Mouse (Mus musculus) T-helper 17 cell (primary cell): ENCODE measurements around the gene Slc29a4.

ENCODE experiments used
- in situ Hi-C, 2 experiments: fragments of 300-600 bp; cut with MboI, MseI; formaldehyde crosslinking; loops; 1 replicate in 1 of 2; 2 replicates in 1 of 2; pipeline ENCODE4 v1.15.1; 2025; ENCODE audit warnings: high pct_unique_total_duplicates in 2 of 2

Gene Slc29a4

DNA sequence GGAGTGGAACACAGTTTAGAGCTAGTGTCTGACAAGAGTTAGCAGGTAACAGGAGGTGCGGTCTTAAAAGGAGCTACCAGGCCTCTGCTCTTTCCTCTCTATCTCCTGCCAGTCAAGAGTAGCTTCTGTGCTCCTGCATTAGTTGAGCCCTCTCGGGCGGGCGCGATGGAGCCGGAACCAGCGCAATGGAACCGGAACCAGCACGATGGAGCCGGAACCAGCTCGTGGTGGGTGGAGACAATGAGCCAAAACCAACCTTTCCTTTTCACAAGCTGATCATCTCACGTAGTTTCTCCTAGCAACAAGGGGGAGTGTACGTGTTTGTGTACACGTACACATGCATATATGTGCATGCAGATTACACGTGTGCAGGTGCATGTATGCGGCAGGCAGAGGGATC lies 36.0 kb downstream of the Slc29a4 start:
- in situ Hi-C loops: no loop called here

DNA sequence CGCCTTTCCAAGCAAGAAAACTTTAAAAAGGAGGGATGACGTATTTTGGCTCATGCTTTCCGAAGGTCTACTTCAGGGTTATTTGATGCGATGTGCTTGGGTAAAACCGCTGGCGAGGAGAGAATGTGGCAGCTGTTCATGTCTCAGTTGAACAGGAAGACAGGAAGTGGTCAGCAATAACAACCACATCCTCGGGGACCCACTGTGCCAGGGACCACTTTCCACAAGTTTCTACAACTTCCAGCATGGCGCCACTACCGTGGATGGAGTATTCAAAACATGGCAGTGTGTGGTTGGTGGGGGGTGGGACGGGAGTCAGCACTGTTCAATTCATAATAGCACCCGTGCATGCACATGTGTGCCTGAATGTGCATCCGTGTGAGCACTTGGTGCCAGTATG lies 38.0 kb downstream of the Slc29a4 start:
- in situ Hi-C loops: no loop called here

DNA sequence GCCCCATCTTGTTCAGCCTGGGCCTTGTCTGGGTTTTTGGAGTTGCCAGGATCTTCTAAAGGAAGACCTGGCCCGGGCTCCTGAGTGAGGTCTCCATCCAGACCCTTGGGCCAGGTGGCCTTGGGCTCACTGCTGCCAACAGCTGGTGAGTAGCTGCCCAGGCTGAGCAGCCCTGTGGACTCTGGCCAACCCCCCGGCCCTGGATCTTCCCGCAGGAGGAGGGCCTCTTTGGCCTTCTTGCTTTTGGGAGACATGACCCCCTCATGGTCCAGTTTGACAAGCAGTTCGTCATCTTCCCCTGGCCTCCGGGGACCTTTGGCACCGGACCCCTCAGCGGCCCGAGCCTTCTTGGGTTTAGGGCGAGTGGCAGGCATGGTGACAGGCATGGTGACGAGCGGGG lies 39.6 kb downstream of the Slc29a4 start:
- in situ Hi-C loops: no loop called here

DNA sequence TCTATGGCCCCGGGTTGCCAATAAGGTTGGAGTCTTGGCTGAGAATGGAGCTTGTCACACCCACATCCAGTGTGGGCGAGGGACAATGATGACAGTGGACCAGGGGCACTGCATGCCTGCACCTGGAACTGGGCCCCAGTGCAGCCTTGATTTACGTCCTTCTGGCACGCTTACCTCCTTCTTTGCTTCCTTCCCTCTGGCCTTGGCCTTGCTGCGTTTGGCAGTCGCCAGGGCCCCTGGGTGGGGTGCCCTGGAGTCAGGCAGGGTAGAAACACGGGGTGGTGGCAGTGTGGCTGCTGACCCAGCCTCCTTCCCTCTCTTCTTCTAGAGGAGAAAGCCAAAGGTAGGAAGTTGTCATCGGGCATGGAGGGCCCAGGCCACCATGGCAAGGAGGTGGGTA lies 47.6 kb downstream of the Slc29a4 start:
- in situ Hi-C loops: no loop called here

DNA sequence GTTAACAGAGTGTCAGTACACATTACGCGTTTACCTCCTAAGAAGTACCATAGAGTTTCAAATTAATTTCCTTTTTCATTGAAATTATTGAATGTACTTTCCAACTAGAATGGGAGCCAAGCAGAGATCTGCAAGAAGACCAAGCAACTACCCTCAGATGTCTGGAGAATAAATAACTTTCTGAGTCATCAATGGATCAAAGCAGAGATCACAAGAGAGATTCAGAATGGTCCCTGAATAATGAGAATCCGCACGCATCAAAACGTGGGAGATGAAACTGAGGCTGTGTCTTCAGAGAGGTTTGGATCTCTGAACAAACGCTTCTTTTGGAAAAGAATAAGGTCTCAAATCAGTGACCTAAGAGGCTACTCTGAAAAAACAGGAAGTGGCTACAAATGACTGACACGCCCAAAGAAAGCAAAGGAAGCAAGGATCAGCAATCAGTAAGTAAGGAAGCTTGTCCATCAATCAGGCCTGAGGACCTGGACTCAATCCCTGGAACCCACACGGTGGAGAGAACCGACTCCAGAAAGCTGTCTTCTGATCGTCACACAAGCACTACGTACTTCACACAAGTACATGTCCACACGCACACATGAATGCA lies 54.8 kb downstream of the Slc29a4 start:
- in situ Hi-C loops: no loop called here

DNA sequence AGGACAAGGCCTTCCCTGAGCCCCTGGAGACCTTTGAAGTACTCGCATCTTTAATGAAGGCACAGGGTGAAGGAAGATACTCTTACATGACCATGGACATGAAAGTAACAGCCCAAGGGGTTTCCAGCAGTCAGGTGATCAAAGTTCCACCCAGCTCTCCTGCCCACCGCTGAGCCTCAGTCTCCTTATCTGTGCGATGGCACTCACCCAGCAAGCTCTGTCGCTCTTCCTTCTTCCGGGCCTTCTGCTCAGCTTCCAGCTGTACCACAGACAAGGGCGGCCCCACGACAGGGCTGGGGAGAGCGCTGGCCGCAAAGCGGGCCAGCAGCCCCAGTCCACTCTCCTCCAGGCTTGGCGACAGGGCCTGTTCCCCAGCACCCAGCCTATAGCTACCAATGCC lies 57.9 kb downstream of the Slc29a4 start:
- in situ Hi-C loops: no loop called here

DNA sequence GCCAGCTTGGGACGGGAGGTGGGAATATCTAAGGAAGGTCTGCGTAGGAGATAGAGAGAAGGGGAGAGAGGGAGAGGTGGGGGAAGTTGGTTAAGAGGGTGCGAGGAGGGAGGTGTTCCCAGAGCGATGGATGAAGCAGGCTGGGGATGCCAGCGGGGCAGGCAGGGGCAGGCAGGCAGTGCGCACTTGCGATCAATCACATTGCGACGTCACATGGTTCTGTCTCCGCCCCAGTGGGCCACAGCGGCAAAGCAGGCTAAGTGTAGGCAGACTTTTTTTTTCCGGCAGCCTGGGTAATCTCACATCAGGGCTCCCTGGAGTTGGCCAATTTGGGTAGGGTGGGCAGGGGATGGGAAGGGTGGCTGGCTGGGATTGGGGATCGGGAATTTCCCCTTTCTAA lies 59.9 kb downstream of the Slc29a4 start:
- in situ Hi-C loops: no loop called here

DNA sequence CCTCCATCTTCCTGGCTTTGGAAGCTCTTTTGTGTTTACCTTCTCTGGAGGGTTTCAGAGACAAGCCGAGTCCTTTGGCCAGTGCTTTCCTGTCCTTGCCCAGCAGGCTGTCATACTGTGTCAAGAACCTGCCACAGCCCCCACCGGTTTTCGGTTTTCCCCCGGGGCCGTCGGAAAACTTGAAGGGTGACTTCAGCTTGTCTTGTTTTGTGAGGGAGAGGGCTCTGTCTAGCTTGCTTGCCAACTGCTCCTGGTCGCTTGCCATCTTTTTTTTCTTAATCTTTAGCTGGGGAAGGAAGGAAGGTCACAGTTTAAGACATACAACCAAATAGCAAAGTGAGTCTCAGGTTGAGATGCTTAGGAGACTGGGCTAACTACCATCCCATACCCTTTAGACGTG lies 67.5 kb downstream of the Slc29a4 start:
- in situ Hi-C loops: loop anchor here in 1 of 2 experiments (5.0 kb wide), 1 partner anchor 118 kb away; no protein-coding TSS in a partner anchor

DNA sequence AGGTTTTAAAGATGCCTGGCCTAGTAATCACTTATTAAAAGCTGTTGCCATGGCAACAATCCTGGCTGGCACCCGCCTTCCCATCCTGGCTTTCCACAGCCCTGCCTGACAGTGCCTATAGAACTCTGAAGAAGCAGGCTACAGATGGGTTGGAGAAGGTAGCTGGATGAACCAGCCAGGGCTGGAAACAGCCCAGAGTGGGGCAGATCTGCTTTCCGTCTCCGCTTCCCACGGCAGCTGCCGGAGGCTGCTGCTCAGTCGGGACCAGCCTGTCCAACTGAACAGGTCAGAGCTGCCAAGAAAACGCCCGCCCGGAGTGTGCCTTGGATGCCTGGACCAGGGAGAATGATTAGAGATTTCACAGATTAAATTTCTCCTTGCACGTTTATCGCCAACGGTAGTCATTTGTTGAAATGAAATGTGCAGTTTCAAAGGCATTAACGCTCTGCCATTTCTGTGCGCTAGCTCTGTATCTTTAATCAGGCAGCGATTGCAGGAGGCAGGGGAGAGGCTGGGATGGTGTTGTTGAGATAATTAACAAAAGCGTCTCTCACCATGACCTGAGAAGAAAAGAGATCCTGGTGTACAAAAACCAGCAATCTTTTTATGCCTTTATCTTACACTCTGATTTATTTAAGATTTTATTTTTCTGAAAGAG lies 69.1 kb downstream of the Slc29a4 start:
- in situ Hi-C loops: loop anchor here in 1 of 2 experiments (5.0 kb wide), 1 partner anchor 116 kb away; no protein-coding TSS in a partner anchor

DNA sequence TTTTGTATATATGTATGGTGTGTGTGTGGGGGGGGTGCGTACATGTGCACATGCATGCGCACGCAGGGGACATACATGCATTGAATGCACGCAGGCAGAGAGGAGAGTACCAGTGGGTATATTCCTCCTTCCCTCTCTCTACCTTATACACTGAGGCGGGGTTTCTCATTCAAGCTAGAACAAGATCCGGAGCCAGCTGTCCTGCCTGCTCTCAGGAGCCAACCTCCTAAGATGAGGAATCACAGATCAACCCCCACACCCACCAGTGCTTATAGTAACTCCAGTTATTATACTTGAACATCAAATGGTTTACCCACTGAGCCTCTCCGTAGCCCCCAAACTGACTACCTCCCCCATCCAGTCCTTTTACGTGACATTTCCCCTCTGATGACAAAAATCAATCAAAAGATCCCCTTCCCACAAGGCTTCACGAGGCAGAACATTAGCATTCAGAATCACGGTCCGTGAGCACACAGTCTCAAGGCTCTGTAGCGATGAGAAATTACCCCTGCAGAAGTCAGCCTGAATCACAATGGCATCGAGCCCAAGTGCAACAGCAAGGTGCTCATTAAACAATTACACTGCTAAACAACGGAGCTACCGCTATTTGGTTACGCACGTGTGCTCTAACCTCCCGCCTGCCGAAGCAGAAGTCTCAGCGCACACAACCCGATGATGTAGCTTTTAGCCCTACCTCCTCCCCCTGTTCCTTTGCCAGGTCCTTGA lies 69.9 kb downstream of the Slc29a4 start:
- in situ Hi-C loops: loop anchor here in 1 of 2 experiments (5.0 kb wide), 1 partner anchor 115 kb away; no protein-coding TSS in a partner anchor

DNA sequence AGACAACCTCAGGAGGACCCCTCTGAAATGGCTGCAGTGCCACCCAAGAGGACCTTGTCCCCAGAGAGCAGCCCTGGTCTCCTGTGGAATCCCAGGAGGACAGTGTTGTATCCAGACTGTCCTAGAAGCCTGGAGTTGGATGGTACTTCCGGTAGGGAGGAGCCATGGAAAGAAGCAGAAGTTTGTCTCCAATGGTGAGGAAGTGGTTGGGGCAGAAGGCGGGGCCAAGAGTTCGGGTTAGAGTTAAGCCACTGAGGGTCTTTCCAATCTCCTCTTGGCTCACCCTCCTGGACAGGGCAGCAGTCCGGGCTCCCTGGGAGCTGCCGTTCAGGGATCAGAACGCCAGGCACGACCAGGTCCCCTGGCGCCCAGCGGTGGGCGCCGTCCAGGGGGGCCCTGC lies 72.0 kb downstream of the Slc29a4 start:
- in situ Hi-C loops: loop anchor here in 1 of 2 experiments (5.0 kb wide), 1 partner anchor 113 kb away; no protein-coding TSS in a partner anchor

DNA sequence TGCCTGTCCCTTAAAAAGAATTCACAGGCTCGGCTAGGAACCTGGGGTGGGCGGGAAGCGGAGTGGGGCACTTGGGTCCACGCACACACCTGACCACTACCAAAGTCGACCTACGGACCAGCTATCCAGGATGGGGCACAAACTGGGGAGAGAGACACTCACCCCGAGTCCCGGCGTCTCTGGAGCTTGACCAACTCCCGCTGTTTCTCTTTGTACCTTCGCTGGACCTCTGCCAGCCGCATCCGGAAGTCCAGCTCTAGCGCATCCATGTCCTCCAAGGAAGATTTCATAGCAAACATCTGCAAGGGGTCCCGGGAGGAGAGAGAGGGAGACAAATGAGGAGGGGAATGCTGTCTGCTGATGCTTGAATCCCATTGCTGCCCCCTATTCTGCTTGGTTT lies 72.6 kb downstream of the Slc29a4 start:
- in situ Hi-C loops: loop anchor here in 1 of 2 experiments (5.0 kb wide), 1 partner anchor 112 kb away; no protein-coding TSS in a partner anchor

DNA sequence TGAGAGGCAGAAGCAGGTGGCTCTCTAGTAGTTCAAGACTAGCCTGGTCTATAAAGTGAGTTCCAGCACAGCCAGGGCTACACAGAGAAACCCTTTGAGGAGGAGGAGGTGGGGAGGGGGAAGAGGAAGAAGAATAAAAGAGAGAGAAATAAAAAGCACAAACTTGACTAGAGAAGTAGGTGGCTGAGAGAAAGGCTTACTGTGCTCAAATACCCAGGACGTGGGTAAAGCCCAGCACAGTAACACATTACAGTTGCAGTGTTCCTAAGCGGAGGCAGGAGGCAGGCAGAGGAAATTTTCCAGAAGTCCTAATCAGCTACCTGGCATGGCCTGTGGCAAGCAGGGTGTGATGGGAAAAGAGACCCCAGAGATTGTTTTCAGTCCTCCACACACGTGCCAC lies 74.4 kb downstream of the Slc29a4 start:
- in situ Hi-C loops: no loop called here

DNA sequence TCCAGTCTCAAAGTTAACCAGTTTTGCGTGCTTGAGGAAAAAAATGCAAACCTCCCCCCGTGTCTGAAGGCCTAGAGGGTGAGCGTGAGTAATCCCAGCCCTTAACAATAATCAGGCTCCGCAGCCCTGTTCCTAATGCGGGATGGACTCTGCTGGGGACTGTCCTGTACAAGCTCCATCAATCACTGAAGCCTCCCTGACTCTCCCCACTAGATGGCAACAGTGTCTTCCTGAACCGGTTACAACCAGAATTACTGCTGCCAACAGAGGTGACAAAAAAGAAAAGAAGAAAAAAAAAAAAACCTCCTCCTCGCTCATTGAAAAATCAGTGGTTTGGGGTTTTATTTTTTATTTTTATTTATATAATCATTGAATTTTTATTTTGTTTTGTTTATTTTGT lies 75.6 kb downstream of the Slc29a4 start:
- in situ Hi-C loops: no loop called here

DNA sequence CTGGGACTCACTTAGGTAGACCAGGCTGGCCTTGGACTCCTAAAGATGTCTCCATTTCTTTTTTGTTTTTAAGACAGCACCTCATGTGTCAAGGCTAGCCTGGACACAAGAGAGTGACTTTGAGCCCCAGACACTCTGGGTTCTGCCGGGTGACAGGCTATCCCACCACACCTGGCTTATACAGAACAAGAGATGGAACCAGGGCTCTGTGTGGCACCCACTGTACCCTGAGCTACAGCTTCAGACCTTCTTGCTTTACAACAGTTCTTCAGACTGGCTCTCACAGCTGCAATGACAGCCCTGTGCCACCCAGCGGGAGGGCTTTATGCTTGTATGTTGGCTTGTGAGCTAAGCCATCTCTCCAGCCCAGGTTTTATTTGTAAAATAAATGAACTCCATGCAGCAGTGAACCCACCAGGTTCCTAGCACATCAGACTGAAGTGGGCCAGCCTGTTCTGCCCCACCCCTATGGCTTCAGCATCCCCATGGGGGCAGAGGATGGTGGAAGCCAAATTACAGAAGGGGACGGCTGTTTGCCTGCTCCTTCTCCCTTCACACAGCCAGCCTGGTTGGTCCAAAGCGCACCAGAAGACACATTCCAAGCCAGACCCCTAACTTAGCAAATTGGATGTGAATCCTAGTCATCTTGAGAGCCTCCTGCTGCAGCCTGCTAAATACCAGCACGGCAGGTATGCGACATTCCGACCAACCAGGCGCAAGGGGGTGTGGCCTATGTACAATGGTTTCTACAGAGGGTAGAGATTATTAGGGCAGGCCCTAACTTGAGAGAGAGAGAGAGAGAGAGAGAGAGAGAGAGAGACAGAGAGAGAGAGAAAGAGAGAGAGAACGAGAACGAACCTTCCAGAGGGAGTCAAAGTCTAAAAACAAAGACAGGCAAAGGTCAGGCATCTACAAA lies 76.3 kb downstream of the Slc29a4 start:
- in situ Hi-C loops: no loop called here

DNA sequence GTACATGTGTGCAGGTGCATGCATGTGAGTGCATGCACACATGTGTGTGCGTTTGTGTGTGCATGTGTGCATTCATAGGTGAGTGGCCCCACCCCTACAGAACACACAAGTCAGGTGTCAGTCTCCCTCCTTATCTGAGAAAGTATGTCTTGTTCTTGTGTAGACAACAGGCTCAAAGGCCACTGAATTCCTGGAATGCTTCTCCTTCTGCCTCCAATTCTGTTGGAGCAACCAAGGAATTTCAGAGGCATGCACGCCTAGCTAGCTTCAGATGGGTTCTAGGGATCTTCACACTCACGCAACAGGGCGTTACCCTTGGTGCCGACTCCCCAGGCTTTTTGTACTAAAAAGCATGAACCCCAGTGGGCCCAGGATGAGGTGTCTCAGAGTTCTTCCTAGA lies 77.3 kb downstream of the Slc29a4 start:
- in situ Hi-C loops: loop anchor here in 1 of 2 experiments (5.0 kb wide), 1 partner anchor 103 kb away; no protein-coding TSS in a partner anchor

DNA sequence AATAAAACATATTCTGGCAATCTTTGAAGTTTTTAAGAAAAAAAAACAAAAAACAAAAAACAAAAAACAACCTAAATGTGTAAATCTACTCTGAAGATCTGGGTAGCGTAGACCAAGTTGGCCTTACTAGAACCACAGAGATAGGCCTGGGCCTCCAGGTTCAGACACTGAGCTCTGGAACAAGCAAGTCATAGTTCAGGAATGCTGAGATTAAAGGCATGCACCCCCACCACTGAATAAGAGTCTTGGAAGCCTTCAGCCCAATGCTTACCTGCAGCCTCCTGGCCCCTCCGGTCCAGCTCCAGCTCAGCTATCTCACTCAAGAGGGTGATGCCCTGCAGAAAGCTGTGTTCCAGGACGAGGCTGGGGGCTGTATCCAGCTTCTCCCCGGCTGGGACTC lies 78.7 kb downstream of the Slc29a4 start:
- in situ Hi-C loops: loop anchor here in 1 of 2 experiments (5.0 kb wide), 1 partner anchor 101 kb away; no protein-coding TSS in a partner anchor

DNA sequence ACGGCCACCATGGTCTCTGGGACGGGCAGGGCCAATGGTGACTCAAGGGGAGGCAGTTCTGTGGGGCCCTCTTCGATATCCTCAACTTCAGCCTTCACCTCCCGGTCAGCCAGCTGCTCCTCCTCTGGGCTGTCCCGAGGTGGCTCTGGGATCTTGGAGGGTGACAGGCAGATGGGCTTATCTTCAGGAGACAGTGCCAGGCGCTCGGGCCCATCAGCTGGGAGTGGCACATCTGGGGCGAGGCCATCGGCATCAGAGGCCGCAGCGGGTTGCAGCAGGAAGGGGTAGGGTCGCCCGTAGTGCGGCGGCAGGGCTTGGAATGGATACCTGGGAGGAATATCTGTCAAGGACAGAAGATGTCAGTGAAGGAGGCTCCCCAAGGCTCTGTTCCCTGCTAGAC lies 79.7 kb downstream of the Slc29a4 start:
- in situ Hi-C loops: loop anchor here in 1 of 2 experiments (5.0 kb wide), 1 partner anchor 100 kb away; no protein-coding TSS in a partner anchor
